Mouse (Mus musculus) myocyte (in vitro differentiated cells): ENCODE measurements around the gene Efcc1. TPM values are rescaled to one million over a fixed set of nuclear protein-coding genes. Genes with fewer than 3 reads are reported as not detected.
"Not testable (repeated sequence)": the region's sequence is repeated elsewhere in the genome, so short reads cannot be mapped to it uniquely, and the experiment has no call there.

Source experiments
- H3K27me3 ChIP-seq: one replicate; pipeline ENCODE4 v1.6.1; 2011; ENCODE audit not compliant: control insufficient read depth, insufficient read depth, insufficient read length
- H3K36me3 ChIP-seq: one replicate; pipeline ENCODE4 v1.6.1; 2011; ENCODE audit not compliant: control insufficient read depth, insufficient read depth
- H3K4me2 ChIP-seq: one replicate; pipeline ENCODE4 v1.6.1; 2011; ENCODE audit warnings: low read depth, control low read depth
- H3K4me3 ChIP-seq: one replicate; pipeline ENCODE4 v1.5.1; 2011; ENCODE audit warnings: mild to moderate bottlenecking, control low read depth, moderate library complexity
- H3K79me2 ChIP-seq: one replicate; pipeline ENCODE4 v1.6.1; 2011; ENCODE audit not compliant: control insufficient read depth, insufficient read depth
- H3ac ChIP-seq: one replicate; pipeline ENCODE4 v1.6.1; 2011; ENCODE audit not compliant: control insufficient read depth, insufficient read length
- CEBPB ChIP-seq: IDR thresholded peaks from 2 replicates; pipeline ENCODE4 v1.6.1; 2011; ENCODE audit warnings: mild to moderate bottlenecking, moderate library complexity; ENCODE audit not compliant: poor library complexity, insufficient read depth, severe bottlenecking
- E2F4 ChIP-seq: IDR thresholded peaks from one replicate; pipeline ENCODE4 v1.6.1; 2011; ENCODE audit warnings: mild to moderate bottlenecking, control low read depth, moderate library complexity; ENCODE audit not compliant: insufficient read depth
- MAX ChIP-seq: IDR thresholded peaks from one replicate; pipeline ENCODE4 v1.6.1; 2011; ENCODE audit warnings: low read depth, mild to moderate bottlenecking, control low read depth
- MYOD1 ChIP-seq, 3 experiments: IDR thresholded peaks; one replicate each; pipeline ENCODE4 v1.6.1; 2011; ENCODE audit warnings: control low read depth in 2 of 3, low read depth in 2 of 3, mild to moderate bottlenecking in 2 of 3, moderate library complexity in 1 of 3; ENCODE audit not compliant: insufficient read length in 2 of 3, control insufficient read depth in 1 of 3
- MYOG ChIP-seq, 3 experiments: IDR thresholded peaks; one replicate each; pipeline ENCODE4 v1.6.1; 2011; ENCODE audit warnings: control low read depth in 2 of 3, low read depth in 2 of 3, mild to moderate bottlenecking in 2 of 3; ENCODE audit not compliant: insufficient read length in 2 of 3, control insufficient read depth in 1 of 3, insufficient read depth in 1 of 3
- POLR2A ChIP-seq: IDR thresholded peaks from one replicate; pipeline ENCODE4 v1.6.1; 2011; ENCODE audit warnings: low read depth, mild to moderate bottlenecking, control low read depth, moderate library complexity; ENCODE audit not compliant: insufficient read length
- POLR2AphosphoS2 ChIP-seq: IDR thresholded peaks from one replicate; pipeline ENCODE4 v1.6.1; 2011; ENCODE audit warnings: low read depth, control low read depth; ENCODE audit not compliant: insufficient read length
- REST ChIP-seq: IDR thresholded peaks from one replicate; pipeline ENCODE4 v1.6.1; 2011; ENCODE audit warnings: mild to moderate bottlenecking, control low read depth, moderate library complexity; ENCODE audit not compliant: insufficient read depth, insufficient read length
- SRF ChIP-seq: IDR thresholded peaks from one replicate; pipeline ENCODE4 v1.6.1; 2011; ENCODE audit warnings: low read depth; ENCODE audit not compliant: control insufficient read depth, insufficient read length
- TCF12 ChIP-seq: IDR thresholded peaks from one replicate; pipeline ENCODE4 v1.6.1; 2011; ENCODE audit warnings: mild to moderate bottlenecking, control low read depth; ENCODE audit not compliant: poor library complexity, insufficient read depth, severe bottlenecking
- TCF3 ChIP-seq: IDR thresholded peaks from one replicate; pipeline ENCODE4 v1.6.1; 2011; ENCODE audit warnings: low read depth, control low read depth; ENCODE audit not compliant: insufficient read length
- USF1 ChIP-seq: IDR thresholded peaks from one replicate; pipeline ENCODE4 v1.6.1; 2011; ENCODE audit warnings: low read depth, mild to moderate bottlenecking, control low read depth, moderate library complexity
- polyA plus RNA-seq: library from polyadenylated mRNA; unstranded; fragments of >200 nt; fragmentation: generic; extraction: Trizol; gene quantifications from one replicate; pipeline ENCODE4 v1.2.1, GENCODE M21; 2012; ENCODE audit warnings: missing spikeins

The Efcc1 gene
- polyA plus RNA-seq, 1 experiment: 0.04 TPM

DNA sequence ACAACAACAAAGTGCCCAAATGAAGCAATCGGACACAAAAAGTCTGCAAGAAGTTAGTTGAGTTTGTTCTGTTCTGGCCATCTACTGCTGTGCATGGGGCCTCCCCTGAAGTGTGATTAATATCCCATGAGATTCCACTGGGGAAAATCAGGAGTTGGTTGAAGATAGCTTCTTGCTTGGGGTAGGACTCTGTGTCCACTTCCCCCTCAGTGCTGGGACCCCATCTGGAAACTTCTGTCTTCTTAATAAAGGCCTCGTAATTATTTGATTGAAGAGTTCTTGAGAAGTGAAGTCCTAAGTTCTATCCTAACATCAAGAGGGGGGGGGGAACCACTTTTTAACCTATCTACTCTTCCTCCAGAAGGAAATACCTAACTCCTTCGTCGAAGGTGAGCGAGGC lies 31.5 kb downstream of the Efcc1 start:
- H3ac ChIP-seq: no peak overlapping the region
- no peak overlapping the region for H3K4me2 ChIP-seq
- H3K4me3 ChIP-seq: no peak overlapping the region
- peaks cover 20% of the 10 kb centered on the region for H3K27me3 ChIP-seq
- no peak for TF ChIP-seq E2F4
- TF ChIP-seq MAX: no peak
- no peaks in the 10 kb centered on the region for H3K36me3 ChIP-seq
- no peaks in the 10 kb centered on the region for H3K79me2 ChIP-seq

DNA sequence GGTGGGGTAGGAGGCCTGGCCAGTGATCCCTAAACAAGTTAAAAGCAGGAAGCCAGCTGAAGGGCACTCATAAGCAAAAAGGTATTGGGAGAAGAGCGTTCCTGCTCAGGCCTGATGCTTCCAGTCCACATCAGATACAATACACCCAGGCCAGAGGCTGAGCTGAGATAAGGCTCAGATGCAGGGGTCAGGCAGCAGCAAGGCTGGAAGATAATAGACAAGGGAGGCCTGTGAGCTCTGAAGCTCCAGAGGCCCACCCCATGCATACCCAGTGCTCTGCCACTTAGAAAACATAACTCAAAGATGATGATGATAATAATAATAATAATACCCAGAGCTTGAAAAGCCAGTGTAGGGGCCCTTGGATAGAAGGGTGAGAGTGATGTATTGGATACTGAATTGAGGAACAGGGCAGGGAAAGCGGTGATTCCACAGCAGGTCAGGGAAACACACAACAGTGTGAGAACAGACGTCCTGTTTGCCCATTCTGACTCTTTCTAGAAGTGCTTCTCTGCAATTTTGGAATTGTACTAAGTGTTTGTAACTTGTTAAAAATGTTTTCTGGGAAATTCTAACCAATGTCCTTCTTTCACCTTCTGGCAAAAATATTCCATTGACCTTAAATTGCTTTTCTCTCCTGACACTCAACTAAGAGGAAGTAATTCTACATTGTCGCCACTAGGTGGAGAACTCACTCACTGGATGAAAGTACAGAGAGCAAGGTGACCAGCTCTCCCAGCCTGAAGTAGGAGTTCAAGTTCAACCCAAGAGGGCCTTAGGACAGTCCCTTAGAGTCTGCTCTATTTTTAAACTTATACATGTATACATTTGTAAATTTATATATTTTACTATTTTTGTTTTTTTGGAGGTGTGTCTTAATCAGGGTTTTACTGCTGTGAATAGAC lies 33.0 kb downstream of the Efcc1 start:
- Histone ChIP-seq H3K36me3 (no peaks in the 10 kb centered on the region), H3K79me2 (no peaks in the 10 kb centered on the region), H3K4me3 (no peak overlapping the region), H3ac (no peak overlapping the region), H3K4me2 (no peak overlapping the region), H3K27me3 (peaks cover 20% of the 10 kb centered on the region)
- TF ChIP-seq TCF12 (no peak), USF1 (no peak), POLR2A (no peak), CEBPB (no peak), MAX (no peak), MYOG (IDR thresholded peaks at IDR 0.05; ENCODE audit: control insufficient read depth in 1 of 3, insufficient read depth in 1 of 3, insufficient read length in 2 of 3, low read depth in 2 of 3) (no peak), TCF3 (no peak), SRF (no peak), POLR2AphosphoS2 (no peak), REST (no peak), E2F4 (no peak), MYOD1 (IDR thresholded peaks at IDR 0.05; ENCODE audit: control insufficient read depth in 1 of 3, insufficient read length in 2 of 3, low read depth in 2 of 3) (no peak)

DNA sequence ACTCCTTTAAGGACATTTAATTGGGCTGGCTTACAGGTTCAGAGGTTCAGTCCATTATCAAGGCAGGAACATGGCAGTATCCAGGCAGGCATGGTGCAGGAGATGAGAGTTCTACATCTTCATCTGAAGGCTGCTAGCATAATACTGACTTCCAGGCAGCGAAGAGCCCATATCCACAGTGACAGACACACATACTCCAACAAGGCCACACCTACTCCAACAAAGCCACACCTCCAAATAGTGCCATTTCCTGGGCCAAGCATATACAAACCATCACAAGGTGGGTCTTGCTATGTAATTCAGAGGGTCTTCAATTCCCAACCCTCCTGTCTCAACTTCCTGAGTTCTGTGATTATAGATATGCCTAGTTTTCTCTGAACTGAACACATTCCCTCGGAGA lies 33.6 kb downstream of the Efcc1 start:
- not testable (repeated sequence) for H3K79me2 ChIP-seq, H3ac ChIP-seq, H3K36me3 ChIP-seq, H3K4me2 ChIP-seq, H3K4me3 ChIP-seq
- H3K27me3 ChIP-seq: peaks cover 20% of the 10 kb centered on the region

DNA sequence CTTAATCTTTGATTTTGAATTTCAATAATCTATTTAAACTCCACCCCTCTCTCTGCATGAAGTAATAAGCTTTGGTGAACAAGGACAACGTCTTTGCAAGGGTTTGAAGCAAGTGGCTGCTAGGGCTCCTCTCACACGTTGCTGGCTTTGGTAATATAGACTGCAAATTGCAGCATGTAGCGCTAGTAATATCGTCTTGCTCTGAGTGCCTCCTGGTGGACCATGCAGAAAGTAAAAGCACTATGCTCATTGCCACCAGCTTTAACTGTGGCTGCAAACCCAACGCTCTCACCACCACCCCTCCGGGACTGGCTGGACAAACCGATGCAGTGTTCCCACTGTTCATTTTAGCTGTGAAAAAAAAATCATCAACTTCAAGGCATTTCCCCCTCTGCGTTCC lies 40.0 kb downstream of the Efcc1 start:
- no peak overlapping the region for H3K4me3 ChIP-seq
- no peaks in the 10 kb centered on the region for H3K36me3 ChIP-seq
- no peak overlapping the region for H3ac ChIP-seq
- H3K4me2 ChIP-seq: no peak overlapping the region
- H3K79me2 ChIP-seq: no peaks in the 10 kb centered on the region
- no peaks in the 10 kb centered on the region for H3K27me3 ChIP-seq
- TF ChIP-seq REST: no peak
- no peak for TF ChIP-seq MYOD1 (IDR thresholded peaks at IDR 0.05; ENCODE audit: control insufficient read depth in 1 of 3, insufficient read length in 2 of 3, low read depth in 2 of 3)
- no peak for TF ChIP-seq TCF3
- no peak for TF ChIP-seq POLR2A
- TF ChIP-seq TCF12: no peak
- TF ChIP-seq POLR2AphosphoS2: no peak

DNA sequence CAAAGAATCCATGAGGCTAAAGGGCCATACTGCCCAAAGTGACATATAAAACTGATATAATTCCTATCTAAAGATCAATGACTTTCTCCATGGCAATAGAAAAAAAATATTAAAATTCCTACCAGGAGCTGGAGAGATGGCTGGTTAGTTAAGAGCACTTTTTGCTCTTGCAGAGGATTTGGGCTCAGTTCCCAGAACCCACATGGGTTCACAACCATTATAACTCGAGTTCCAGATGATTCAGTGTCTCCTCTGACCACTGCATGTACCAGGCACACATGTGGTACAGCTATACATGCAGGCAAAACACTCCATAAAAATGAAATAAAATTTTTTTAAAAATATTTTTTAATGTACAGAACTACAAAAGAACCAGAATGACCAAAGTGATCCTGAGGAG lies 43.8 kb downstream of the Efcc1 start:
- no peak for TF ChIP-seq SRF
- no peak for TF ChIP-seq TCF3
- no peak for TF ChIP-seq MAX
- TF ChIP-seq TCF12: no peak
- no peak for TF ChIP-seq CEBPB
- Histone ChIP-seq H3K27me3 (no peaks in the 10 kb centered on the region), H3K79me2 (no peaks in the 10 kb centered on the region), H3K4me2 (peak overlapping the region; percentile 53), H3K4me3 (no peak overlapping the region), H3K36me3 (no peaks in the 10 kb centered on the region), H3ac (no peak overlapping the region)

DNA sequence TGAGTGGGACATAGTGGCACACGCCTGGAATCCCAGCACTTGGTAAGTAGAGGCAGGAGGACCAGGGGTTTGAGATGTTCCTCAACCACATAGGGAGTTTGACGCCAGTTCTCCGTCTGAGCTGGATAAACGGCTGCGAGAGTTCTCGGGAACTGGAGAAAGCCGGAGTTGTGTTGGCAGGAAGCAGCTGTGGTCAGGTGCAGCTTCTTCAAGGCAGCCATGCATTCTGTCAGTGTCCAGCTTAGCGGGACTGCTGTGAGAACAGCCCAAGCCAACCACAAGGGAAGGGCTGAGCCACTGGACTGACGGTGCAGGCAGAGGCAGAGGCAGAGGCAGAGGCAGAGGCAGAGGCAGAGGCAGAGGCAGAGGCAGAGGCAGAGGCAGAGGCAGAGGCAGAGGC lies 44.2 kb downstream of the Efcc1 start:
- Histone ChIP-seq H3ac (no peak overlapping the region), H3K36me3 (no peaks in the 10 kb centered on the region), H3K79me2 (no peaks in the 10 kb centered on the region), H3K27me3 (no peaks in the 10 kb centered on the region), H3K4me2 (peak overlapping the region; percentile 53), H3K4me3 (no peak overlapping the region)
- TF ChIP-seq CEBPB (no peak), TCF12 (no peak), POLR2A (no peak), MAX (no peak), USF1 (no peak), TCF3 (no peak), MYOG (IDR thresholded peaks at IDR 0.05; ENCODE audit: control insufficient read depth in 1 of 3, insufficient read depth in 1 of 3, insufficient read length in 2 of 3, low read depth in 2 of 3) (no peak), MYOD1 (IDR thresholded peaks at IDR 0.05; ENCODE audit: control insufficient read depth in 1 of 3, insufficient read length in 2 of 3, low read depth in 2 of 3) (no peak), SRF (no peak), E2F4 (no peak), POLR2AphosphoS2 (no peak), REST (no peak)
